Mouse (Mus musculus) adrenal gland, postnatal 25 days (tissue): ENCODE measurements around the gene Atp6v0e. TPM values are rescaled to one million over a fixed set of nuclear protein-coding genes. Genes with fewer than 3 reads are reported as not detected.
A peak's percentile ranks its signal among the peaks of the same experiment; 100 is the strongest.

Experiments used
- DNase-seq: peaks from one replicate; pipeline ENCODE4 v3.0.0; 2021; ENCODE audit warnings: mixed read lengths
- total RNA-seq: library from RNA; stranded (reverse); gene quantifications from 2 replicates; pipeline ENCODE4 v1.2.3, GENCODE M21; 2021

Gene Atp6v0e
- total RNA-seq, 1 experiment from 2014 or later: 213 TPM

DNA sequence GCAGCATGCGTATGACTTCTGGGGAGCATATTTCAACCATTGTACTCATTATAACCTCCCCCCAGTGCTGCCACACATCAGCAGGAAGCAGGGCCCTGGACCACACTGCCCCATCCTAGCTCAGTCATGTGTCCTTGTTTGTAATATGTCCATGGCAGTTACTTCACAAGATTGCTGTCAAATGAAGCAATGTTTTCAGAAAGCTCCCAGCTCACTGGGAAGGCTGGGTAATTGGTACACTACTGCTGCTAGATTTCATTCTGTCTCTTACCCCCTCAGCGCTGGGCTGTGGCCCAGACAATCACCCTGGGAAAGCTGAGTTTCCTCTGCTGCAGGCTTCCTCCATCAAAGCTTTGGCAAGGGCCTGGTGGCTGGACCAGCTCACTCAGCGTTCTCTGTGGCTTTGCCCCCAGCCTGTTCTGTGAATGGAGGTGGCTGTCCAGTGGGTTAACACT, 22.7 kb upstream of the Atp6v0e start:
- DNase-seq: no peak

DNA sequence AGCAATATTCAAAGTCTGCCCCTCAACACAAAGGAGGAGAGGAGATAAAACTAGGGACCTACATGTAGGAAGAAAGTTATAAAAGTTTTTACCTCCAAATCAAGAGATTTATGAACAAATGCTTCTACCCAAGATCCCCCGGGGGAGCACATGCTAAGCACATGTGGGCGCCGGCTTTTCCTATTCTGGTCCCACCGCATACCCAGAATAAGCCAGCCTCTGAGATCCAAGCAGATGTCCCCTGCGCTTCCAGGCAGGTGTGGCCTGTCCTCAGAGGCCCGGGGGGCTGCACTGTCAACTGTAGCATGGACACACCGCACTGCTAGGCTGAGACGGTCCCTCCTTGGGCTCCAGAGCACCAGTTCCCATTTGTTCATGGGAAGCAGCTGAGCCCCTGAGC, 19.6 kb upstream of the Atp6v0e start:
- DNase-seq: no peak

DNA sequence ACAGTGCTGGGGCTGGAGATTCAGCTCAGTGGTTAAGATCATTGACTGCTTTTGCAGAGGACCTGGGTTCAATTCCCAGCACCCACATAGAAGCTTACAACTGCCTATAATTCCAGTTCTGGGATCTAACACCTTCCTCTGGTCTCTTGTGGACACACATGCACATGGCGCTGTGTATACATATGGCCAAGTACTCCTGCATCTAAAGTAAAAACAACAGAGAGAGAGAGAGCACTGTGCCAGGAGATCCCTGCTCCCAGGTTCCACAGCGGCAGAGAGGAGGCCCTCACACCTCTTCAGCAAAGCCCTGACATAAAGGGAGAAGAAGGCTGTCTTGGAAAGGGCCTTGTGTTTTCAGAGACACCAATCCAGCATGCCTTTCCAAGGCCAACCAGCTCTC, 19.0 kb upstream of the Atp6v0e start:
- DNase-seq: no peak

DNA sequence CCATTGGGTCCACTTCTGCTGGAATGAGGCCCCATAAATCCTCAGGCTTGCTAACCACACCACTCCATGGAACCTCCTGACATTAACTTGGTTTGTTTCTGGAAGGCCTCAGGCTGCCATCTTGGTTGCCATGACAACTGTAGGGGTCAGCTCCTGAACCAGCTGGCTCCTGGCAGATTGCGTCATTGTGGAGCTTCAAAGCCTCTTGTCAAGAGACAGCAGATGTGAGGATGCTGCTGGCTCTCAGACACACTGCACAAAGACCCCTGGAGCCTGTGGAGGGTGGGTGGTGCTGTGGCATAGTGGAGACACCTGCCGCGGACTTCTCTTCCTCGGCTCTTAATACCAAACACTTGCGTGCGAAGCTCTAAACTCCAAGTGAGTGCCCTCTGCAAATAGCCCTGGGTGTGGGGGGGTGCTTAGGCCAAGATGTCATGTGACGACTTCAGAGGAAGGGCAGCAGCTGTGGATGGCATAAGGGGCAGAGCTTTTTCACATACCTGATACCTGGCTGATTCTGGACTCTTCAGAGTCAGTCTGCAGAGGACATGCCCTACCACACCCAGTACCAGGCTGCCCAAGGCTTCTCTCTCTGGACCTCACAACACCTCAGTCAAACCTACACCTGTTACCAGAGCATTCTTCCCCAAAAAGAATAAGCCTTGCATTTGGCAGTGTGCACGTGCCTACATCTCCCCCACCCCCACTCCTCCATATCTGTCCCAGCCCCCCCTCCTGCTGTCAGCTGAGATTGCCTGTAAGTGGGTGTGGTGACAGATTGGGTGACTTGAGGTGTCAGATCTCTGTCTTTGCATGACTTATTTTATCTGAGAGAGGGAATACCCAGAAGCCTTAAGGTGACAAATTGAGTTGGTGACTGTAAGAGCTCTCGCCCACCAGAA, 18.3 kb upstream of the Atp6v0e start:
- no peak for DNase-seq

DNA sequence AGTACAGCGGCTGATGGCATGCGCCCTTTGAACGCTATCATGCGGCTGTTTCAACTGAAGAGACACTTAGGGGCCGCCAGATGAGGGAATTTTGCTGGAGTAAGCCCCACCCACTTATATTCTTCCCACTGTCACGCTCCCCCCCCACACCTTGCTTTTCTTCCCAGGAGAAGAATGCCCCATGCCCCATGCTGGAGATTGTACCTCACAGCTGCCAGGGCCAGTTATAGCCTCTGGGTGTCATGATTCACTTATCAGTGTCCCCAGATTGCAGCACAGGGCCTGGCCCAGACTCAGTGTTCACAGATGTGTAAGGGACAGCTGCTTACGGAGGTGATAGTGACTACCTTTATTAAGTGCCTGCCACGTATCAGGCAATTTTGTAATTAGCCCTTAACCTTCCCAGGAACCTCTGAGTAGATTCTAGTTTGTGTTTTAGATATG, 17.6 kb upstream of the Atp6v0e start:
- DNase-seq: no peak

DNA sequence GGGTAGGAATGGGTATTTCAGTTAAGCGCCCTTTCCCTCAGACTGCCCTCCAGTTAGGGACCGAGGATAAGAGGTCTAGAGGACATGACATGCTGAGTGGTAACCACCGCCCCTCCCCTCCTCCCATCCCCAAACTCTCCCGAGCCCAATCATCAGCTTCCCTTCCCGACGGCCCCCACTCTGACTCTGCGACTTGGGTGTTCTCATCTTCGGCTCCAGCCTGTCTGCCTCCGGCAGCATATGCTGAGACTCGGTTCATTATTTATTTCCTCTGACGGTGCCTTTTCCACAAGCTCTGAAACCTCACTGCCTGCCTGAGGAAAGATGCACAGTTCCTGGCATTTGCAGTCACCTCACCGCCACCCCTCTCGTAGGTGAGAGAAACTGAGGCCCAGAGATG, 15.7 kb upstream of the Atp6v0e start:
- no peak for DNase-seq

DNA sequence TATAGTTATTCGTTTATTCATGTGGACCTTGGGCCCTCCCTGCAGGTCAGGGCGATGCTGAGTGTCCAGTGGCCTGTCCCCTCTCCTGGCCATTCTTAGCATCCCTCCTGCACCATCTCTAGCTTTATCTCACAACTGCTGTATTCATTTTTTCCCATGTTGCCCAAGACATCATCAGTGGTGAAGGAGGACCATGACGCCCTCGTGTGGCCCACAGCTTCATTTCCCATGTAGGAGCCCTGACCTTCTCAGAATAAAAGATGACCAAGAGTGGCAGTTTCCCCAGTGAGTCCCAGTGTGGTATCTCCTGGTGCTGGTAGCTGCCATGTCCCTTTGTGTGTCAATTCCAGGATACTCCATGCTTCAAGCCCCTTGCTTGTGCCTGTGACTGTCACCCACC, 13.5 kb upstream of the Atp6v0e start:
- DNase-seq: no peak

DNA sequence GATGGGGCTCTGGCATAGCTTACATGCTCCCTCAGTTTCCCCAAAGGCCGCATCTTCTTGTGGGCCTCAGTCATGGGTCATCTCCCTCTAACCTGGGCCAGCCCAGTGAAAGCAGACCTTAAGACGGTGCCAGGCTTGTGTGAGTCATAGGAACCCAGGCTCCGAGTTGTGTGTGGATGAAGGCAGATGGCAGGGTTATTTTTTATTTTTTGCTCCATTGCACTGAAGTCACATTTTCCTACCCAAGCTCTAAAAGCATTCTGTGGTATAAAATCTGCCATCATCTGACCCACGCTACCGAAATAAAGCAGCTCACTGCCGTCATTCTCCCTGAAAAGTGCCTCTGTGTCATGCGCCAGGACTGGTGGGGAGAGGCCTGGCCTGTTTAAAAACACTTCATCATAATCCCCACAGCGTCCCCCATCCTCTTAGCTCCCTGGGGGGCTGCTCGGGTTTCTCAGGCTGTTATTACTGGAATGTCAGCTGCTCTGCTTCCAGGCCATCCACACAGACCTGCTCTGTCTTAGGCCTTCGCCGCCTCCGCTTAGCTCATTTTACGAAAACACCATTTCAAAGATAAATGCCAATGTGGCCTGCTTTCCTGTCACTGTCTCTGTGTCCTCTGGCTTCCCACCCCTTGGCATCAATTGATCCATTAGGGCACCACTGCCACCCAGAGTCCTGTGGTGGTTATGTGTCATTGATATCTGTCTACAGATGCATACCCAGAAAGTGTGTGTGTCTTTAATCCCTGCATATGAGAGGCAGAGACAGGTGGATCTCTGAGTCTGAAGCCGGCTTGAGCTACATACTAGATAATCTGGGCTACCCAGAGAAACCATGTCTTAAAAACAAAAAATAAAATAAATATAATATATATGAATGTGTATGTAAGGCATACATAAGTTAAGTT, 12.3 kb upstream of the Atp6v0e start:
- DNase-seq: no peak

DNA sequence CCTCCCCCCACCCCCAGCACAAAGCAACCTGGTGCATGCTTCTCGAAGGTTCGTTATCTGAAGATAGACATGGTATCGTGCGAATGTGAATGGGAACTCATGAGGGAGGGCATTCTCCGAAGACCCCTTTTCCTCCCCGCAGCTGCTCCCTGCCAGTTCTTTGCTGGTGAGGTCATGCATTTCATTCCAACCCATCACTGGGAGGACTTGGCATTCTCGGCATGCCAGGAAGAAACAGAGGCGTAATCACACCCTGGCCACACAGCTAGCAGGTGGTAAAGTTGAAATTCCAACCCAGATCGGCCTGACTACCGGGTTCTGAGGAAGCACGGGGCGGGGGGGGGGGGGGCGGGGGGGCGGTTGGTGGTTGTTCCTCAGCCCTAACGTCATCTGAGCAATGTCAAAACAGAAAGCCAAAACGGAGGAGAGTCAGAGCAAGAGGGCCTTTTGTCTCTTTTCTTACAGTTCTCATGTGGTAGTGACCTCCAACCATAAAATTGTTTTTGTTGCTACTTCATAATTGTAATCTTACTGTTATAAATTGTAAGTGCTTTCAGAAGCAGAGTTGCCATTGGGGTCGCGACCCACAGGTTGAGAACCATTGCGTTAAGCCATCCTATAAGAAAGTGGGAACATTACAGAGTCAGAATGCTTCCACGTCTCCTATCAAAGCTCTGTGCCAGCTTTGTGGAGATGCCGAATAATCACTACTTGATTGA, 4.0 kb upstream of the Atp6v0e start:
- DNase-seq: no peak

DNA sequence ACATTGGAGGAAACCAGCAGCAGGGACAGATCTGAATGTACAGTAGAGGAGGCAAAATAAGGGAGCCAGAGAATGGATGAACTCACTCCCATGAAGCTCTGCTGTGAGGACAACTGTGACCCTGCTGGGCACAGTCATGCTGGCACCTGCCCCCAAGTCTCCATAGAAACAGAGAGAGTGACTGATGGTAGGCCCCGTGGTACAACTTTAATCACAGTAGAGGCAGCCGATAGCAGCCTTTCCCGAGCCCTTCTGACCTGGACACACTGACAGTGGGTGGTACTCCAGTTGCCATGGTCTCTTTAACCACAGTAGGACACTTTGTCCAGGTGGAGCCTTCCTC, 3.5 kb upstream of the Atp6v0e start:
- DNase-seq: no peak

DNA sequence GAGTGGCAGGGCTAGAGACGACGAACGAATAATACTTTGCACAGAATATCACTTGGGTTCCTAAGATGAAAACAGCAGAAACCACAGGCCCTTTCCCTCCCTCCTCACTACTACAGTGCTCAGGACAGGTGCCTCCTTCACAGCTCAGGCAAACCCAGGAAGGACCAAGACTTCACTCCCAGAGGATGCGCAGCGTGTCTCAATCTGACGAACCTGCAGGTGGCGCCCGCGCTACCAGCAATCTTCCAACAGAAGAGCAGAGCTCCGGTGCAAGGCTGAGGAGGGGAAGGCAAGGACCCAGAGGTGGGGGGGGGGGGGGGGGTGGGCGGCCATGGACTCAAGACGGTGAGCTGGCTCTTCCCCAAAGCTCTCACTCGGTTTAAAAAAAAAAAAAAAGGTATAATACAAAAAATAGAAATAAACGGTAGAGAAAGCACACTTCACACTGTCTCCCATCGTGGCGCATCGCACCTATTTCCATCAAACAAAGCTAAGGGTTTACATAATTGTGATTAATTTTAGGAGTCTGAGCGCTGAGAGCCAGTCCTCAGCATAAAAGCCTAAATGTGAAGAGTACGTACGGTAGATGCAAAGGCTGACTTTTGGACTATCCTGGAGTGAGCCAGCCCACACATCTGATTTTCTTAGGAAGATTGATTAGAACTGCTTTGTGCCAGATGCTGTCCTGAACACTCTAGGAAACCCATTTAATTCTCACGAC, 2.7 kb upstream of the Atp6v0e start:
- DNase-seq: peak; percentile 79

DNA sequence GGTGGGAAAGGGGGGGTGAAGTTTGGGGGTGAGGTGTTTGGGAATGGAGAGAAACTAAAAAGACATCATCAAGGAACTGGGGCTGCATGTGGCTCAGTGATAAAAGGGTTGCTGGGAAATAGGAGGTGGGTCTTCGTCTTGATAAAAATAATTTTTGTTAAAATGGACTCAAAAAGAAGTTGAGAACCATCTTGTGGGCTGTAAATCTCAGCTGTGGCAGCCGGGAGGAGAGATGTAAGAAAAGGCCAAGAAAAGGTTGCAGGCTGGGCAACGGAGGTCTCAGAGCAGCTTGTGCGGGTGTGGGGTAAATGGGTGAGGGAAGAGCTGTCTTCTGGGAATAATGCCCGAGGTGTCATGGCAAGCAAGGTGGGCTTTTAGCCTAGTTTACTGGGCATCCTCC, 827 bp upstream of the Atp6v0e start:
- DNase-seq: no peak

DNA sequence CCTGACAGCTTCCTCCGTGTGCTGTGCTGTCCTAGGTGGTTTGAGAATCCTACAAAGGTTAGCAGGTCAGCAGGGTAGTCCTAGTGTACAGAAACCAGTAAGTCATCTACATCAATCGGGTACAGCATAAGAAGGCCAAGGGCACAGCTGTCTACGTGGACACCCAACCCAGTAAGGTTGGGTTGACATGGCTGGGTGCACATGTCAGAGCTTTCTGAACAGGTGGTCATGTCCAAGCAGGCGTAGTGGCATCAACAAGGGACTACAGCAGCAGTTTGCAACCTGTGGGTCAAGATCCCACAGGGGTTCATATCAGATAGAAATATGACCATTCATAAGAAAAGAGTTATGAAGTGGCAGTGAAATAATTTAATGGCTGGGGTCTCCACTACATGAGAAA, 2.6 kb downstream of the Atp6v0e start:
- DNase-seq: no peak

DNA sequence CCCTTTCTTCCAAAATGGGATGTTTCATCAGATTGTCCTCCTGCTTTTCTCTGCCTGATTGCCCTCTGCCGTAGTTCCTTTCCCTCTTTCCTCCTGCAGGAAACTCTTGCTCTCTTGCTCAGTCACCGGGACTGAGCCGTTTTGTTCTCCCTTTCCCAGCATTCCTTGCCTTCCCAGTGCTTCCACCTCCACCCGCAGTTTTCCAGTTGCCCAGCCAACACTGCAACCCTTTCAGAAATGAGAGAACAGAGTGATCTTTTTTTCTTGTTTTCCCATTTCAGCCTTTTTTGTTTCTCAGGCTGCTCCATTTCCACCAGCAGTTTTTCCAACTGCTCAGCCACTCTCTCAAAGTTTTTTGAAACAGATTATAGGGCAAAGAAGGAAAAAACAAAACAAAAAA, 8.2 kb downstream of the Atp6v0e start:
- no peak for DNase-seq

DNA sequence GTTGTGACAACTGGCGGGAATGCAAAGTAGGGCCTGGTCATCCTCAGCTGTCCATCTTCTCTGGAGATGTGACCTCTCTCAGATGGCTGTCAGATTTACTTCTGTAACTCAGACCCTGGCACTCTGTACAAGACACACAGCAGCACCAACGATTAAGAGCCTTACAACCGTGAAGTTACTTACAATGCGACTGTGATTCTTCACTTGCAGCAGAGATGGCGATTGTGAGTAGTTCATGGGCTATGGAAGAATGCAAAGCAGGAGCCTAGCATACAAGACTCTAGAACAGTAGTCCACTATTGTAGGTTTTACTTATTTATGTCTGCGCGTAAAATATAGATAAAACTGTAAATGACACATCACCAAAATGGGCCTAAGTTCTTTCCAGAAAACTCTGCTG, 12.8 kb downstream of the Atp6v0e start:
- no peak for DNase-seq

DNA sequence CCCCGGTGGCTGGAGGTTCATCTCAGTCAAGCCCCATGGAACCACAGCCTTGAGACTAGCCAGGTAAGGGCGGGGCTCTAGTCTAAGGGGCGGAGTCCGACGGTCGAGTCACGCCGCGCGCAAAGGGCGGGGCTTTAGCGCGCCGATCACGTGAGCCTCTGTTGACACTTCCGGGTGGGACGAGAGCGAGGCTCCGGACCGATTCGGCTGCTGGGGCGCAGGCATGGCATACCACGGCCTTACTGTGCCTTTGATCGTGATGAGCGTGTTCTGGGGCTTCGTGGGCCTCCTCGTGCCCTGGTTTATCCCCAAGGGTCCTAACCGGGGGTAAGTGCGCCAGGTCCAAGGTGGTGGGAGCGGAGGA, 13.2 kb downstream of the Atp6v0e start:
- DNase-seq: peak; percentile 89

DNA sequence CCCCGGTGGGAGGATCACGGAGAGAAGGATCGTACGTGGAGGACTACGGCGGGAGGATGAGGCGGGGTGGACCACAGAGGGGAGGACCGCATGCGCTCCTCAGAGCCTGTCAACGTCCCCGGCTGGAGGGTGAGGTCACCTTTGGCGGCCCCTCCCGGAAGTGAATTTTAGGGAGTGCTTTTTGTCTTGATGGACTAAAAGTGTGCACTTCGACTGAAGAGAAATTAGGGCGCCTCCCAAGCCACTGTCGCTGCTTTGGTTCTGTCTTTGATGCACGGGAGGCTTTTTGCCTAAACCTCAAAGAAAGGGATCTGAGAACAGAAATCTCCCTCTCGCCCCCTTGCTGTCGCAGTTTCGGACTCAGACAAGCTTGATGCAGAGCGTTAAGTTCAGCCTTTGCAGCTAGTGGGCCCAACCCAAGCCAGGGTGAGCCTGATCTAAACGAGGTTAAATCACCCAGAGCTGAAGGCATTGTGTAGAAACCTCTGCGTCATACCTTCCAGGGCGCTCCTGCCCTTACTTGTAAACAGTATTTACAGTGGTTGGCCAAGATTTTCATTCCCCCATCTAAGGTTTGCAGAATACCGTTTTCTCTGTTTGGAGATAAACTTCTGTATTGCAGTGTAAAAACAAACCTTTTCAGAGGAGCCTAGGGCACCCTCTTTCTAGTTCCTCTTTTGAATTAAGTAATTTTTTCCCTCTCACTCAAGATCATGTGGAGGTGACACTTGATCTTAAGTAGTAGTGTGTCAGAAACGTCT, 13.8 kb downstream of the Atp6v0e start:
- peak; percentile 67 for DNase-seq

DNA sequence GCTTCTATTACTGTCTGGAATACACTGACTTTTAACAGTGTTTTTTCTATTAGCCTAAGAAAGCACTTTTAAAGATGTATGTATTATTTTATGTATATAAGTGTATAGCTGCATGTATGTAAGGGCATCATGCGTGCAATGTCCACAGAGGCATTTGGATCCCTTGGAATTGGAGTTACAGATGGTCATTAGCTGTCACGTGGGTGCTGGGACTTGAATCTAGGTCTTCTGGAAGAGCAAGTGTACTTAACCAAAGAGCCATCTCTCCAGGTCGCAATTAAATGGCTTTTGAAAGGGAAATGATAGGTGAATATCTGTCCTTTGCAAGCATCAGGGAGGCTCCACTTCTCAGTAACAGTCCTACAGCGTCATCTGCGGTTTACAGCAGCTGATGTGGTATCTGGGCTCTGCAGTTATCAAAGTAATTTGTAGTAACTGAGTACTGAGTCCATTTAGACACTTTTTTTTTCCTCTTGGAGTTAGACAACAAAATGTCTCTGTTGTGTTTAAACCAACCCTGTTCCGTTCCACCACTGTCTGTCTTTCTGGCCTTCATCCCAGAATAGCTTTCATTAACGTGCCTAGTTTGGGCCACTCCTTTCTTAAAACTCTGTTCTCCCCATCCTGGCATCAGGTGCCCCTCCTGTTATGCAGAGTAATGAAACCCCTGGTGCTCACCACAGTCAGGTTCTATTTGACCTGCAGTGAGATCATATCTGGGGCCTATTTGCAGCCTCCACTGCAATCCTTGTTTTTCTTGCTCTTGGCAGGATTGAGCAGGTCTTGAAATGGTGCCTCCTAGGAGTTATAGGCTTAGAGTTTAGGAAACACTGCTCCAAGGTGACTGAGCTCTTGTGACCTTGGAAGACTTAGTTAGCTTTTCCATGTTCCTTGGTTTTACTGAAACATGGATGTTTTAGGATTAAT, 14.9 kb downstream of the Atp6v0e start:
- DNase-seq: no peak

DNA sequence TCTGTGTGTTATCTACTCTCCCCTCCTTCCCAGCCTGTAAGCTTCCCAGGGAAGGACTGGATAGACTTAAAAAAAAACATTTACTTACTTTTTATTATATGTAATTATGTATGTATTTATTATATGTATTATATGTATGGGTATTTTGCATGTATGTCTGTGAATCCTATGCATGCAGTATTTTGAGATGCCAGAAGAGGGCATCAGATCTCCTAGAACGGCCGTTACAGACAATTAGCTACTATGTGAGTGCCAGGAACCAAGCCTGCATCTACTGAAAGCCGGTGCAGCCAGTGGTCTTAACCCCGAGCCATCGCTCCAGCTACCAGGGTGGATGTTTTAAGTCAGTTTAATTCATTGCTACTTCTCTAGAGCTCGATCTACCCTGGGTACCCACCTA, 18.2 kb downstream of the Atp6v0e start:
- DNase-seq: no peak
